Mouse (Mus musculus) MEL (cell line): ENCODE measurements around the gene Fbxo17.

Source experiments
- CTCF ChIP-seq, 3 experiments: IDR thresholded peaks in 2 of 3; conservative IDR thresholded peaks in 1 of 3; 2 replicates each; pipeline ENCODE4 v1.5.1; 2011 to 2012; ENCODE audit warnings: low read length in 3 of 3, low read depth in 2 of 3, mild to moderate bottlenecking in 2 of 3, improper control_type of control experiment in 1 of 3, inconsistent platforms in 1 of 3, mixed read lengths in 1 of 3, moderate library complexity in 1 of 3; ENCODE audit not compliant: control insufficient read depth in 1 of 3, insufficient read depth in 1 of 3, poor library complexity in 1 of 3, severe bottlenecking in 1 of 3
- MXI1 ChIP-seq: IDR thresholded peaks from 2 replicates; pipeline ENCODE4 v1.6.1; 2011; ENCODE audit warnings: mild to moderate bottlenecking, low read depth, low read length, improper control_type of control experiment
- POLR2A ChIP-seq, 2 experiments: IDR thresholded peaks; 2 replicates each; pipeline ENCODE4 v1.6.1; 2011 to 2012; ENCODE audit warnings: low read length in 2 of 2, mild to moderate bottlenecking in 2 of 2, control low read depth in 1 of 2, improper control_type of control experiment in 1 of 2, low read depth in 1 of 2, moderate library complexity in 1 of 2; ENCODE audit not compliant: control insufficient read depth in 1 of 2, insufficient read depth in 1 of 2, poor library complexity in 1 of 2
- POLR2AphosphoS2 ChIP-seq: IDR thresholded peaks from 2 replicates; pipeline ENCODE4 v1.6.1; 2011; ENCODE audit warnings: low read length, improper control_type of control experiment
- SIN3A ChIP-seq: IDR thresholded peaks from 2 replicates; pipeline ENCODE4 v1.6.1; 2012; ENCODE audit warnings: low read length, improper control_type of control experiment, inconsistent platforms
- TAL1 ChIP-seq: IDR thresholded peaks from 2 replicates; pipeline ENCODE4 v1.6.1; 2012; ENCODE audit warnings: mild to moderate bottlenecking, inconsistent platforms, low read length, moderate library complexity, mixed read lengths
- USF2 ChIP-seq, 2 experiments: IDR thresholded peaks; 2 replicates each; pipeline ENCODE4 v1.6.1; 2011 to 2012; ENCODE audit warnings: improper control_type of control experiment in 2 of 2, low read length in 2 of 2, borderline replicate concordance in 1 of 2, inconsistent platforms in 1 of 2, low read depth in 1 of 2, mild to moderate bottlenecking in 1 of 2; ENCODE audit not compliant: insufficient read depth in 1 of 2

GRCm38 (mm10) chr7:28778825-28779224, 62.2 kb downstream of the Fbxo17 start:
- no peak for TF ChIP-seq USF2 (IDR thresholded peaks at IDR 0.05; ENCODE audit: borderline replicate concordance in 1 of 2, insufficient read depth in 1 of 2, low read depth in 1 of 2, low read length in 2 of 2)
- TF ChIP-seq TAL1 = no peak
- TF ChIP-seq MXI1 = no peak
- no peak for TF ChIP-seq CTCF (IDR thresholded peaks at IDR 0.05 in 2 of 3, conservative IDR thresholded peaks at IDR 0.05 in 1 of 3; ENCODE audit: control insufficient read depth in 1 of 3, insufficient read depth in 1 of 3, low read depth in 2 of 3, low read length in 3 of 3, poor library complexity in 1 of 3, severe bottlenecking in 1 of 3)
- no peak for TF ChIP-seq POLR2AphosphoS2
- TF ChIP-seq POLR2A (IDR thresholded peaks at IDR 0.05; ENCODE audit: control insufficient read depth in 1 of 2, insufficient read depth in 1 of 2, low read depth in 1 of 2, low read length in 2 of 2, poor library complexity in 1 of 2) = no peak
- TF ChIP-seq SIN3A = no peak
